Mouse (Mus musculus) T-helper 1 cell (primary cell): ENCODE data around the gene Foxn2.

Experiments used
- in situ Hi-C: fragments of 300-600 bp; cut with MboI, MseI; formaldehyde crosslinking; loops from one replicate; pipeline ENCODE4 v1.15.1; 2025; ENCODE audit warnings: high pct_unique_total_duplicates

The Foxn2 gene

DNA sequence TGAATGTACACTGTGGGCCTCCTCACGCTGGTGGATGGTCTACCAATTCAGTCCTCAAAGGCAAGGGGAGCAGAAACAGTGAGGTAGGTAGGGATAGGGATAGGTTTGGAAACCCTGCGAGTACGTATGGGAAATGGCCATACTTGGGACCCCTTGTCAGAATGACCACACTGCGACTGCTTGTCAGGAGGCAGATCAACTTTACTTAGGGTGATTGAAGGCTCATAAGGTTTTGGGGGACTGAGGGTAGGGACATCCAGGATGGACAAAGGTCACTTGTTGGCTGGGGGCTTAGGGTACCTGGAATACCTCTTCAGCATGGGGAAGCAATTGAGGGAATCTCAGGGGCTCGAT is 51.6 kb downstream of the Foxn2 start:
- in situ Hi-C loops = no loop called here

DNA sequence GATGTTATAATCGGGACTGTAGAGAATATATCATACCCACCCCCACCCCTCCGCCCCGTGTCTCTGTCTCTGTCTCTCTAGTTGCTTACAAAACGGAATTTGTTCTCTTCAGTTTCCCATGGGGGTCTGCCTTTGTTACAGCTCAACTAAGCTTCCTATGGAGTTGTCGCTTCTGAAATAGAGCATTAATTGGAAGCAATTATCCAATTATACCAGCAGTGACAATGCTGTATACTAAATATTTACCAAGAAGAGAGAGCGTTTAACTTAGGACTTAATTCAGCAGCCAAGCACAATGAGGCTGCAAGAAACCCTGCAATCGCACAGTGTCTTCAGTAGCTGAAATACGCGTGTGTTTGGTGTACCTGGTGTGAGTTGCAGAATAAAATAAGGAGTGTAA is 53.0 kb downstream of the Foxn2 start:
- in situ Hi-C loops = no loop called here

DNA sequence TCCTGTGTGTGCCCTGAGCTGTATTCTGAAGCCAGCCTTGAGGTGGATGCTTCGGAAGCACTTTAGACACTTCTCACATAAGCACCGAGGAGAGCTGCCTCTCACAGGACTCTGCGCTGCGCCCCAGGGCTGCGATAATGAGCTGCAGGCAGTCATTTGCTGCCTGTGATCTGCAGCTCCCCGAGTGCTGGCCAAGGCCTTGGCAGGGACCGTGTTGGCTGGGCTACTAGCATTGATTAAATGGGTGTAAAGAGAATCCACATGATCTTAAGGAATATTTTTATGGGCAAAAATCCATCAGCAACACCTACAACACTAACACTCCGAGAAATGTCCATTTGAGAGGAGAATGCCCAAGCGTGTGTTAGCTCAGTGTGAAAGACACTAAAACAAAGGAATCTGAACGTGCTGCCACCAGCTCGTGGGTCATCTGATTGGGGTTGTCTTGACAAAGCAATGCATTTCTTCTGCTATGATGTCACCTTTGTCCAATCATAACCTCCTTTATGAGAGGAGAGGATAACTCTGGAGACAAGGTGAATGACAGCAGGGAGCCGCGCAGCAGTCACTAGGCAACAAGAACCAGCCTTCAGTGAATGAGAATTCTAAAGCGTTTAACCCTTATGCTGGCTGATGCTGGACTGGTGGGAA is 53.7 kb downstream of the Foxn2 start:
- in situ Hi-C loops = no loop called here

GRCm38 (mm10) chr17:88494772-88495132 is 54.2 kb downstream of the Foxn2 start:
- in situ Hi-C loops = no loop called here

DNA sequence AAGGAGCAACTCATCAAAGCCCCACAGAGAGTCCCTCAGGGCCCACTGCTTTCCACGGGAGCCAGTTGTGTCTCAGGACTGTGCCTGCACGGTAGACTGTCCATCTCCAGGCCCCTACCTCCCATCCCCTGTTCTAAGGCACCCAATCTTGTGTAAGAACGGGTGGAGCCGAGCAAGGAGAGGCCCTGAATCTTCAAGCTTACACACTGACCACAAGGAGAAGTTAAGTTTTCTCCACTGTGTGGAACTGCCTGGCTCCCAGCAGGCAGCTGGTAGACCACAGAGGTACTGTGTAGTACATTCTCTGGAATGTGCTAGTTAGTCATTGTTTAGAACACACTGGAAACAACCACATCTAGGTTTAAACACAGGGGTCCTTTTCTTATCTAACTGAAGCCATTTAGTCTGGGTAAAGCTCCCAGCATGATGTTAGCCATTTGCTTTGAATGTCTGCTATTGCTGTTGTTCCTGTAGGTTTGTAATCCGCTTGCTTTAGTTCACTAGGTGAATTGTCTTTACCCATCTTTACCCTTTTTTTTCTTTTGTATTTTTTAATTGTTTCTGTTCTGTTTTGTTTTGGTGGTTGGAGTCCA is 57.7 kb downstream of the Foxn2 start:
- in situ Hi-C loops = no loop called here

DNA sequence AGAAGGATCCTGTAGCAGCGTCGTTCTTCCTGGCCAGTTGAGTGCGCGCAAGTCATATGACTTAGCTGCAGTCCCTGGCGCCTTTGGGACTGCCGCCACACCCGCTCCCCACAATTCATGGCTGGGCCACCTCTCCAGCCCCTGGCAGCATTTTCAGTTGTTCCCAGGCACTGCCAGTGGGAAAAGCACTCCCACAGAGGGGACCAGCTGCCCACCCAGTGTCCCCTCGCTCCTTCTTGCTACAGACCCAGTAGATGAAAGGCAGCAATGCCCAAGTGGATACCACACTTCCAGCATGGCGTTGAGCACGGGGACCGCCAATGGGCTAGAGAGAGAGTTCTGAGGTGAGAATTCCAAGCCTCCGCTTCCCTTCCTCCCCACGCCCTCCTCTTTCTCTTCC is 63.5 kb downstream of the Foxn2 start:
- in situ Hi-C loops = no loop called here

- in situ Hi-C loops = loop anchor here (5.0 kb wide), 1 partner anchor 243 kb away; no protein-coding TSS in a partner anchor
Observed at GRCm38 (mm10) chr17:88505275-88505723, 64.8 kb downstream of the Foxn2 start.

GRCm38 (mm10) chr17:88505941-88506340 is 65.4 kb downstream of the Foxn2 start:
- in situ Hi-C loops = loop anchor here (5.0 kb wide), 1 partner anchor 244 kb away; no protein-coding TSS in a partner anchor

DNA sequence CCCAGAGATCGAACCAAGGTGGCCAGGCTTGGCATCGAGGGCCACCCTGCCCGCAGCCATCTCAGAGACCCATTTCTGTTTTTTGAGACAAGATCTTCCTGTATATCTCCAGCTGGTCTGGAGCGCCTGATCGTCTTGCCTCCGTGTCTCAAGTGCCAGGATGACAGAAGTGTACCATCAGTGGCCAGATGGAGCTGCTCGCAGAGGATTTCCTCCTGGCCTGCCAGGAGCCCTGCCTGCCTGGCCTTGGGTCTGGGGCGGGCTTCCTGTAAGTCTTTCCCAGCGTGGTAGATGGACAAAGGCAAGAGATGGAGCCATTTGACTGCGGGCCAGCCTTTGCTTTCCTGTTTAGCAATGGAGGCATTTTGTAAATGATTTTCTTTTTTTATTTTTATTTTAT is 66.9 kb downstream of the Foxn2 start:
- in situ Hi-C loops = loop anchor here (5.0 kb wide), 1 partner anchor 245 kb away; no protein-coding TSS in a partner anchor

DNA sequence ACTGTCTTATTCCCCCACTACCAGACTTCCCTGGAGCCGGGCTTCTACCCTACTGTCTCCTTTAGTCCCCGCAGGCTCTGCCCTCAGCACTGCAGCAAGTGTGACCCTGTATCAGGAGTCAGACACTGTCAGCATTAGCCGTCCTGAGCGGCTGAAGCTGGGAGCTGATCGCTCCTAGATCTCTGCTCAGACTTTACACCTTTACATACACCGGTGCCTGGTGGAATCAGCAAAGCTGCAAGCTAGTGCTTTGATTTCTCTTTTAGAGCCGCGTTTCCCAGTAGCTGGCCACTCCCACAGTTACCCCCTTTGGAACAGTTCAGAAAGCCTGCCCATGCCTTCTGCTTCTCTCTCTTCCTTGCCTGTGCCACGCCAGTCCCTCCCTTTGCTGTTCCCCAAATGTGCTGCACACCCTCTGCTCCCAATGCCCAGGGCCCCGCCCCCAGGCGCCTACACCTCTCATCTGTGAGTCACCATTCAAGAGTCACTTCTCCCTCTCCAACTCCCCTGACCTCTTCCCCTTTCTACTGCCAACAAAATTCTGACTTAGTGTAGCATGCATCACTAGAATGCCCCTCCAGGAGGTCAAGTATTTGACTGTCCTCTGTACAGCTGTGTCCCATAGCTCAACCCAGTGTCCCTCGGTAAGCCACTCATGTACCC is 68.5 kb downstream of the Foxn2 start:
- in situ Hi-C loops = loop anchor here (5.0 kb wide), 1 partner anchor 247 kb away; no protein-coding TSS in a partner anchor

GRCm38 (mm10) chr17:88509999-88510398 is 69.5 kb downstream of the Foxn2 start:
- in situ Hi-C loops = loop anchor here (5.0 kb wide), 1 partner anchor 248 kb away; no protein-coding TSS in a partner anchor

DNA sequence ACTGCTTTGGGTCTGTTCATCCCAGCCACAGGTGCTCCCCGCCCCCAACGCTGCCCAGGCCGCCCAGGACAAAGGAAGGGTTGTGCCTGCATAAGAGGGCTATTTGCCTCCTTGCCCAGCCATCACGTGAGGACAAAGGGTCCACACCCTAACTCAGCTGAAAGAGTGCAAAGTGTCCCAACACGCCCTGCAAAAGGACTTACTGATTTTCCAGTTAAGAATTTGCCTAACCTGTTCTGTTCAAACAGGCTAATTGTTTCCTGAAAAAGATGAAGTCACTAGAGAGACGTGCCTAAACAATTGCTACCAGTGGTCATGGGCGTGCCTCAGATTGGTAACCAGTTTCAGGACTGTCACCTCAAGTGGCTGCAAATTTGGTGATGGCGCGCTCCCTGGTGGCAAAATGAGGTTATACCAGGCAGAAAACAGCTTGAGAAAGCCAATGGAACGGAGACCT is 70.6 kb downstream of the Foxn2 start:
- in situ Hi-C loops = no loop called here

DNA sequence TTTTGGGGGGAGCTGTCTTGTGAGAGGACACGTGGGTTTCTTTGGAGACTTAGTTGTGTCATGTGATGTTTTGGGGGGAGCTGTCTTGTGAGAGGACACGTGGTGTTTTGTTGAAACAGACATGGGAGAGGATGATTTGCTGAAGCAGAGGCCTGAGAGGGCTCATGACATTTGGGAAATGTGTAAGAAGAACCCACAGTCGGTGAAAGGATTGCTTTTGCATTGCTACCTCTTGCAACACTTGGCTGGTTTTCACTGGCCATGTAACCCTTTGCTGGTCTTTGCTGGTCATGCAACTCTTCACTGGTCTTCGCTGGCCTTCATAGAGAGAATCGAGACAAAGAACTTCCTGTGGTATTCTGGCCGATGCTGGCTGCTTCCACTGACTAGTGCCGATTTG is 76.0 kb downstream of the Foxn2 start:
- in situ Hi-C loops = no loop called here

- in situ Hi-C loops = loop anchor here (5.0 kb wide), 1 partner anchor 110 kb away; no protein-coding TSS in a partner anchor
Observed at GRCm38 (mm10) chr17:88527781-88528180, 87.3 kb downstream of the Foxn2 start.

GRCm38 (mm10) chr17:88529519-88530235 is 89.2 kb downstream of the Foxn2 start, which contains the start of gene Ppp1r21:
TSS of gene Ppp1r21 (plus strand) at chr17:88530118.
- in situ Hi-C loops = loop anchor here (5.0 kb wide), 1 partner anchor 108 kb away; no protein-coding TSS in a partner anchor

- in situ Hi-C loops = no loop called here
Observed at GRCm38 (mm10) chr17:88530236-88530619, 89.7 kb downstream of the Foxn2 start.

- in situ Hi-C loops = no loop called here
Observed at GRCm38 (mm10) chr17:88530667-88531066, 90.2 kb downstream of the Foxn2 start.

GRCm38 (mm10) chr17:88531176-88531575 is 90.7 kb downstream of the Foxn2 start:
- in situ Hi-C loops = no loop called here

- in situ Hi-C loops = no loop called here
Observed at GRCm38 (mm10) chr17:88537842-88538430, 97.4 kb downstream of the Foxn2 start.
